Mouse (Mus musculus) megakaryocyte, embryonic 14.5 days (primary cell): Measurements from ENCODE around the gene Slc25a44.

Experiments
- FLI1 ChIP-seq: IDR thresholded peaks from 2 replicates; pipeline ENCODE4 v1.6.1; 2012; ENCODE audit warnings: low read length, inconsistent platforms, mixed read lengths
- GATA1 ChIP-seq: IDR thresholded peaks from 3 replicates; pipeline ENCODE4 v1.6.1; 2012; ENCODE audit warnings: mixed read lengths, low read length, inconsistent platforms, borderline replicate concordance

DNA sequence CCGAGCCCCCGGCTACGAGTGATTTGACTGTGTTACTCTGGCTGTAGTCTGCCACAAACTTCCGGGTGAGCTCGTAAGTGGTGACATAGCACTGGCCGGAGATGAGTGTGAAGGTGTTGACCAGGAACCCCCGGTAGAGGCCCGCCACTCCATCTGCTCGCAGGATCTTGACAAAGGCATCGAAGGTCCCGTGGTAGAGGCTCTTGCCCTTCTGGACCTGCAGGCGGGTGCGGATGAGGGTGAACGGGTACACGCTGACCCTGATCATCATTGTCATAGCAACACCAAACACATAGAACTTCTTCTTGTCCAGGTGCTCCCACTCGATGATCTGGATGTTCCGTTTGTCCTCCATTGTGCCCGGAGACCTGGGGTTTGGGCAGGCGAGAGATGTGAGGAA is 4.2 kb downstream of the Slc25a44 start:
- TF ChIP-seq FLI1 = no peak
- TF ChIP-seq GATA1 = no peak
